Mouse (Mus musculus): ENCODE data around the gene 2210016L21Rik.
A peak's percentile ranks its signal among the peaks of the same experiment; 100 is the strongest.
"Not testable (repeated sequence)": the region's sequence is repeated elsewhere in the genome, so short reads cannot be mapped to it uniquely, and the experiment has no call there.

Gene 2210016L21Rik

GRCm38 (mm10) chr5:114941138-114941537 is 820 bp upstream of the 2210016L21Rik start:
- DNase-seq (ENCODE audit: low read depth in 2 of 2, low spot score in 2 of 2) = not testable (repeated sequence)

GRCm38 (mm10) chr5:114942766-114943130 is 790 bp downstream of the 2210016L21Rik start:
- DNase-seq (ENCODE audit: low read depth in 2 of 2, low spot score in 2 of 2) = no peak

GRCm38 (mm10) chr5:114945072-114945471 is 3.1 kb downstream of the 2210016L21Rik start:
- no peak for DNase-seq (ENCODE audit: low read depth in 2 of 2, low spot score in 2 of 2)

GRCm38 (mm10) chr5:114948891-114949290 is 6.9 kb downstream of the 2210016L21Rik start:
- no peak for DNase-seq (ENCODE audit: low read depth in 2 of 2, low spot score in 2 of 2)

- DNase-seq (ENCODE audit: low read depth in 2 of 2, low spot score in 2 of 2) = no peak
These were observed 7.4 kb downstream of the 2210016L21Rik start for GRCm38 (mm10) chr5:114949316-114949715.

- DNase-seq (ENCODE audit: low read depth in 2 of 2, low spot score in 2 of 2) = no peak
These were observed 7.9 kb downstream of the 2210016L21Rik start for GRCm38 (mm10) chr5:114949812-114950211.

GRCm38 (mm10) chr5:114950669-114951068 is 8.7 kb downstream of the 2210016L21Rik start:
- no peak for DNase-seq (ENCODE audit: low read depth in 2 of 2, low spot score in 2 of 2)

GRCm38 (mm10) chr5:114951279-114951880 is 9.4 kb downstream of the 2210016L21Rik start:
- no peak for DNase-seq (ENCODE audit: low read depth in 2 of 2, low spot score in 2 of 2)

- DNase-seq (ENCODE audit: low read depth in 2 of 2, low spot score in 2 of 2) = no peak
These were observed 11.4 kb downstream of the 2210016L21Rik start for GRCm38 (mm10) chr5:114953326-114953725.

GRCm38 (mm10) chr5:114958069-114958468 is 16.1 kb downstream of the 2210016L21Rik start:
- DNase-seq (ENCODE audit: low read depth in 2 of 2, low spot score in 2 of 2) = no peak

- no peak for DNase-seq (ENCODE audit: low read depth in 2 of 2, low spot score in 2 of 2)
These were observed 19.8 kb downstream of the 2210016L21Rik start for GRCm38 (mm10) chr5:114961590-114962360.

- DNase-seq (ENCODE audit: low read depth in 2 of 2, low spot score in 2 of 2) = no peak
These were observed 22.5 kb downstream of the 2210016L21Rik start for GRCm38 (mm10) chr5:114964315-114964966.

- peak in 1 of 2 experiments; percentile 6 for DNase-seq (ENCODE audit: low read depth in 2 of 2, low spot score in 2 of 2)
These were observed 23.3 kb downstream of the 2210016L21Rik start for GRCm38 (mm10) chr5:114964967-114965898.

- no peak for DNase-seq (ENCODE audit: low read depth in 2 of 2, low spot score in 2 of 2)
These were observed 25.7 kb downstream of the 2210016L21Rik start for GRCm38 (mm10) chr5:114967523-114968268.

GRCm38 (mm10) chr5:114968651-114969050 is 26.7 kb downstream of the 2210016L21Rik start:
- DNase-seq (ENCODE audit: low read depth in 2 of 2, low spot score in 2 of 2) = no peak

GRCm38 (mm10) chr5:114969064-114969463 is 27.1 kb downstream of the 2210016L21Rik start:
- no peak for DNase-seq (ENCODE audit: low read depth in 2 of 2, low spot score in 2 of 2)

GRCm38 (mm10) chr5:114969609-114970215 is 27.8 kb downstream of the 2210016L21Rik start:
- DNase-seq (ENCODE audit: low read depth in 2 of 2, low spot score in 2 of 2) = no peak

- no peak for DNase-seq (ENCODE audit: low read depth in 2 of 2, low spot score in 2 of 2)
These were observed 28.9 kb downstream of the 2210016L21Rik start, which contains the start of gene Hnf1a for GRCm38 (mm10) chr5:114970824-114971227. Gene Hnf1a, minus strand, starts transcription at chr5:114971094.

GRCm38 (mm10) chr5:114972201-114972600 is 30.2 kb downstream of the 2210016L21Rik start:
- DNase-seq (ENCODE audit: low read depth in 2 of 2, low spot score in 2 of 2) = no peak

- no peak for DNase-seq (ENCODE audit: low read depth in 2 of 2, low spot score in 2 of 2)
These were observed 31.2 kb downstream of the 2210016L21Rik start for GRCm38 (mm10) chr5:114973131-114973530.
